Mouse (Mus musculus) layer of hippocampus, adult 8-10 months (tissue): ENCODE results near the gene Scfd1. TPM values are rescaled to one million over a fixed set of nuclear protein-coding genes. Genes with fewer than 3 reads are reported as not detected.

Experiments used
- total RNA-seq, 4 experiments: library from RNA; stranded (reverse); gene quantifications; 2 replicates each; pipeline ENCODE4 v1.2.4; 2022

The Scfd1 gene
- total RNA-seq, 4 experiments from 2014 or later = 41.6 to 45.0 (median 42.4) TPM

Other genes starting within 250 kb of the Scfd1 start
- 10 to 100 TPM in 3 of 4 experiments, 1 to 10 TPM in 1; 8.8 to 13.7 (median 11.6) TPM for gene G2e3, start 29.4 kb upstream of the Scfd1 start, total RNA-seq
- 1 to 10 TPM; 3.5 to 4.7 (median 4.1) TPM for gene Coch, start 215.8 kb downstream of the Scfd1 start, total RNA-seq